Mouse (Mus musculus) liver, adult (tissue): ENCODE results near the gene Hcn2.

Experiments
- GATA4 ChIP-seq: IDR thresholded peaks from 2 replicates; pipeline ENCODE4 v1.6.1; 2014; ENCODE audit warnings: mild to moderate bottlenecking, low read length; ENCODE audit not compliant: insufficient replicate concordance

Gene Hcn2

DNA sequence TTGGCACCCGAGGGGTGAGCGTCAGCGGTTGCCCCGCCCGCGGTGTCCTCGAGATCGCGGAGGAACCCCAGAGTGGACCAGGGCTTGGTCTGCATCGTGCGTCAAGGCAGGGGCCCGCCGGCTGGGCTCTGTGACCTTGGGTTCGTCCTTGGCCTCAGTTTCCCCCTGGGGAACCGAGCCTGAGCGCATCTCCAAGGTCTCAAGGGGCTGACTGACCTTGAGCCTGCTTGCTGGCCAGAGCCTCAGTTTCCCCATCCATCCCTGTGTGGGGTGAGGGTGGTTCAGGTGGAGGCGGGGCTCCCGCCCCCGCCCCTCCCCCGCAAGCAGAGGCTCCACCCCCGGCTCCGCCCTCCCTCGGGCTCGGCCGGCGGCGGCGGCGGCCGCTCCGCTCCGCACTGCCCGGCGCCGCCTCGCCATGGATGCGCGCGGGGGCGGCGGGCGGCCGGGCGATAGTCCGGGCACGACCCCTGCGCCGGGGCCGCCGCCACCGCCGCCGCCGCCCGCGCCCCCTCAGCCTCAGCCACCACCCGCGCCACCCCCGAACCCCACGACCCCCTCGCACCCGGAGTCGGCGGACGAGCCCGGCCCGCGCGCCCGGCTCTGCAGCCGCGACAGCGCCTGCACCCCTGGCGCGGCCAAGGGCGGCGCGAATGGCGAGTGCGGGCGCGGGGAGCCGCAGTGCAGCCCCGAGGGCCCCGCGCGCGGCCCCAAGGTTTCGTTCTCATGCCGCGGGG, at the start of gene Hcn2:
Hcn2 (plus strand) TSS at position 381 of the 734 bp plus-strand sequence.
- no peak for TF ChIP-seq GATA4

DNA sequence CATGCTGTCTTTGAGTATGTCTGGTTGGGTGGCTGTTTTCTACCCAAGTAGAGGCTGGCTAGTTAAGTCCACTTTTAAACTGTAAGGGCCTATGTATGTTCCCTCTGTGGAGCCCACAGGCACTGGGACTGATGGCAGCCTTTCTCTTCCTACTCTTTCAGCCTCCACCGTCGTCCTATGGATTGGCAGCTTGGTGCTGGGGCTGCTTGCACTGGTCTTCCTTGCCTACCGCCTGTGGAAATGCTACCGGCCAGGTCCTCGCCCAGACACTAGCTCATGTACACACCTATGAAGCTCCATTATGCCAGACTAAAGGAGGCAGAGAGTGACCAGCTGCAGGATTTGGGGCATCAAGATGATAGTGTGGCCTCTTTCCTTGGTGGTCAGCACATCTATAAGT, 48.4 kb upstream of the Hcn2 start:
- TF ChIP-seq GATA4: no peak

GRCm38 (mm10) chr10:79668771-79669575, 47.5 kb upstream of the Hcn2 start, which contains the start of gene Tpgs1:
Gene Tpgs1, plus strand, starts transcription at chr10:79669369.
- 0 out of 2 replicates have a peak, but pooled peaks have one; percentile 17 for TF ChIP-seq GATA4

DNA sequence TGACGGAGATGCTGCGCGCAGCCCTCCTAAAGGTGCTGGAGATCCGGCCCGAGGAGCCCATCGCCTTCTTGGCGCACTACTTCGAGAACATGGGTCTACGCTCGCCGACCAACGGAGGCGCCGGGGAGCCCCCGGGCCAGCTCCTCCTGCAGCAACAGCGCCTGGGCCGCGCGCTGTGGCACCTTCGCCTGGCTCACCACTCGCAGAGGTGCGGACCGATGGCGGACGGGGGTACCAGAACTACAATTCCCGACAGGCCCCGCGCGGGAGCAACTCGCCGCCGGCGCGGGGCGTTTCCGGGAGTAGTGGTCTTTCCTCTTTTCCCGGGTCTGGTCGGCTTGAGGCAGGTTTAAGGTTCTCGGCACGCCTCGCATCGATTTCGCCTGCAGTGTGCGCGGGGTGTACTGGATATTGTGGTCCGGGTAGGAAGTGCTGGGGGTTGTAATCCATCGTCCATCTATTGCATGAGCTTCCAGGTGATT, 46.8 kb upstream of the Hcn2 start:
- TF ChIP-seq GATA4: no peak

GRCm38 (mm10) chr10:79670071-79670888, 46.2 kb upstream of the Hcn2 start:
- TF ChIP-seq GATA4: no peak

GRCm38 (mm10) chr10:79671396-79672087, 44.9 kb upstream of the Hcn2 start:
- no peak for TF ChIP-seq GATA4

- TF ChIP-seq GATA4: no peak
Observed at GRCm38 (mm10) chr10:79672088-79672455, 44.4 kb upstream of the Hcn2 start.

DNA sequence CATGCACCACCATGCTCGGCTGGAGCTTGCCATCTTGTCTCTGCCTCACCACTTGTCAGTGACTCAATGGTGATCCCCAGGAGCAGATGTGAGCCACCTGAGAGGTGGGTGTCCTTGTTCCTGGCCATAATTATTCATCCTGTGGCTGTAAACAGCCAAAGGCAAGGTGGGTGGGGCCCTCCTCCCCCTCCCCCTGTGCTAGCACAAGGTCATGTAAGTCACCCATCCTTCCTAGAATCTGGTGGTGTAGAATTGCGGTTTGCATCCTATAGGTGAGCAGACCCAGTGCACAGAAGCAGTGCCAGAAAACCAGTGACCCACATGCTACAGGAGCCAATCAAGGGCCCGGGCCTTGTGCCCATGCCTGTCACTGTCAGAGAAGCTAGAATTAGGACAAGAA, 43.4 kb upstream of the Hcn2 start:
- no peak for TF ChIP-seq GATA4

GRCm38 (mm10) chr10:79675346-79676035, 40.9 kb upstream of the Hcn2 start:
- no peak for TF ChIP-seq GATA4

- TF ChIP-seq GATA4: no peak
Observed at GRCm38 (mm10) chr10:79680606-79681495, 35.6 kb upstream of the Hcn2 start.

GRCm38 (mm10) chr10:79681591-79682245, 34.7 kb upstream of the Hcn2 start, which contains the start of gene Cdc34:
Gene Cdc34, plus strand, starts transcription at chr10:79682195.
- peak; percentile 21; the same call in 1 of the 2 replicates for TF ChIP-seq GATA4

GRCm38 (mm10) chr10:79682551-79682915, 33.9 kb upstream of the Hcn2 start:
- no peak for TF ChIP-seq GATA4

- no peak for TF ChIP-seq GATA4
Observed at GRCm38 (mm10) chr10:79682916-79683582, 33.4 kb upstream of the Hcn2 start.
